Mouse (Mus musculus): ENCODE results near the gene Pik3ip1. TPM values are rescaled to one million over a fixed set of nuclear protein-coding genes. Genes with fewer than 3 reads are reported as not detected.

Gene Pik3ip1
- total RNA-seq, 2 experiments from 2014 or later, result 25.2 to 31.0 TPM

DNA sequence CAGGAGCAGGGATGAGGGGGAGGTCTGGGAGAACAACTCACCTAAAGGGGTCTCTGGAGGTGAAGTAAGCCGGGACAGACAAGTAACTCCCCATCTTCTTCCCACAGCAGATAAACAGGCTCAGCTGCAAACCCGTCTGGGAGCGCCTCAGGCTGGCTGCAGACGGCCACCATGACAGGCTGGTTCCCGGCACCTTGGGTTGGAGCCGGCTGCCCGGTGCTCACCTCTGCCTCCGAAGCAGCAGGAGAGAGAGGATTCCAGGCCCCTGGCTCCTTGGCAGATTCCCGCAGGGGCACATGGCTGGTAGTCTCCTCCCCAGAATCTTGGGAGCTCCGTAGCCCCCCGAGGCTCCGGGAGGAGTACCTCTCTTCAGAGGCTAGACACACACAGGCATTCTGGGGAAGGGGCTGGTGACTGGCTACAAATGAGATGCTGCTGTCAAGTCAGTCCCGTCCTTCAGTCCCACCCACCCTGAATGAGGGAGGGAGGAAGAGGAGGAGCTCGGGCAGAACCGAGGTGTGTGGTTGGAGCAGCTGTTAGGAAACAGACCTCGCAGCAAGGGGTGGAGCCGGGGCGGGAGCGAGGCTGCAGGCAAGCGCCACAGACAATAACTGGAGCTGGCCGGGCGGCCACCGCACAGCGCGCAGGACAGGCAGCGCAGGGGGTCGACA is 40.9 kb downstream of the Pik3ip1 start:
- intact Hi-C loops (cut with DNase I), result loop anchor here (2.0 kb wide), 1 partner anchor 38 kb away; no protein-coding TSS in a partner anchor
- DNase-seq, result peak; percentile 86 to 87

DNA sequence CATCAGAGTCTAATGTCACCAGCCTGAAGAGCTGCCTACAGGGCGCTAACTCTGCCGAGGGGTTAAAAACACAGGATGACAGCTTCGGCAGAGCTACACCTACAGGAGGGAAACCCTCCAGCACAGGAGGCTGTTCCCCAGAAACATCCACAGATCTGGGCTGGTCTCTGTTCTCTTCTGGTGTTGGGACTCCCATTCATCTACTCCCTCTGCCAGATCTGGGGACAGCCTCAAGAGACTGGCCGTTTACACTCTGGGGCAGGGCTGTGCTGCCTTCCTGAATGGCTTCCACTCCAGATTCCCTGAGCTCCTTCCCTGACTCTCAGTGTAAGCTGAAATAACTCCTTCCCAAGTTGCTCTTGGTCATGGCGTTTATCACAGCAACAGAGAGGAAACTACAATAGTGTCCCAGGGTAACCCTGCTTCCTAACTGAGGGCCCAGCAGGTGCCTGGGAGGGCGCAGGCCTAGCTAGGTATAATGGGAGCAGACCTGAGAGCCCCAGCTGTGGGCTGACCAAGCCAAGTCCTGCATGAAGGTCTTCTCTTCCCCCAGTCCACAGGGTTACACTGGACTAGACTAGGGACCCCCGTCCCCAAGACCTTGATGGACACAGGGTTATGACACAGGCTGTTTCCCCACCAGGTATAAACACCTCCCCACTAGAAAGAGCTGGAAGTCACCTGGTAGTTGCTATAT is 41.5 kb downstream of the Pik3ip1 start:
- DNase-seq, result no peak
- intact Hi-C loops (cut with DNase I), result loop anchor here (2.0 kb wide), 1 partner anchor 39 kb away; no protein-coding TSS in a partner anchor

GRCm38 (mm10) chr11:3373591-3374292 is 43.5 kb downstream of the Pik3ip1 start:
- peak; percentile 28 to 42 for DNase-seq
- intact Hi-C loops (cut with DNase I), result no loop called here

GRCm38 (mm10) chr11:3374293-3374645 is 44.1 kb downstream of the Pik3ip1 start:
- DNase-seq, result peak; percentile 21 to 32

DNA sequence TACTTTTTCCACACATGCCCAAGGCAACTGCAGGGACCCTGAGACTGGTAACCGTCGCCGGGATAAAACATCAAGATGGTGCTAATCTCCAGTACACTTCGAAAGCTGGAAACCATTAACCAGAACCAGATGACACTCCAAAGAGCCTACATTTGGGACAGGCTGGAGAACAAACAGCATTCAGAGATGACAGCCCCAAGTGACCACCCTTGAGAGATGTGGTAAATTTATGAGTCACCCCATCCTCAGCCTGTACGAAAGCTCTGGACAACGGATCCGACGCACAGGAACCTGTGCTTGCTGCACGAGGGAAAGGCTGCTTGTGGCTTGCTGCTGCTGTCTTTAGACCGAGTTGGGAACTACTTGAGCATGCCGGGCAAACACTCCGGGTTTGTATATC is 44.5 kb downstream of the Pik3ip1 start:
- DNase-seq, result no peak
- intact Hi-C loops (cut with DNase I), result no loop called here

More at GRCm38 (mm10) chr11:3374293-3374645, 44.1 kb downstream of the Pik3ip1 start:
- intact Hi-C loops (cut with DNase I), result no loop called here

DNA sequence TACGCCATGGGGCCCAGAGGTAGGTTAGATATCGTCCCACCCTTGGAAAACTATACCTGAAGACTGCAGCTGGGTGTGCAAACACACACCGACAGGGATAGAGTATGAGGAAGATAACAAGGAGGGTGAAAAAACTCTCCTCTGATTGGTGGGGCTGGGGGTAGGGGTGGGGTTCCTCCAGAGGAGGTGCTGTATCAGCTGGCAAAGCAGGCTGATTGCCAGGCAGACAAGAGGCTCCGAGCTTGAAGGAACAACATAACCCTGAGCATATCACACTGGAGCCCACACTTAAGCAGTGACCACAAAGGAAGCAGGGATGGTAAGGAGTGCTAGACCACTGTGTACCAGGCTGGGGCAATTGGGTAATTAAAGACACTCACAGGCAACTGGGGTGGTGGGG is 49.2 kb downstream of the Pik3ip1 start:
- DNase-seq, result no peak
- intact Hi-C loops (cut with DNase I), result no loop called here

DNA sequence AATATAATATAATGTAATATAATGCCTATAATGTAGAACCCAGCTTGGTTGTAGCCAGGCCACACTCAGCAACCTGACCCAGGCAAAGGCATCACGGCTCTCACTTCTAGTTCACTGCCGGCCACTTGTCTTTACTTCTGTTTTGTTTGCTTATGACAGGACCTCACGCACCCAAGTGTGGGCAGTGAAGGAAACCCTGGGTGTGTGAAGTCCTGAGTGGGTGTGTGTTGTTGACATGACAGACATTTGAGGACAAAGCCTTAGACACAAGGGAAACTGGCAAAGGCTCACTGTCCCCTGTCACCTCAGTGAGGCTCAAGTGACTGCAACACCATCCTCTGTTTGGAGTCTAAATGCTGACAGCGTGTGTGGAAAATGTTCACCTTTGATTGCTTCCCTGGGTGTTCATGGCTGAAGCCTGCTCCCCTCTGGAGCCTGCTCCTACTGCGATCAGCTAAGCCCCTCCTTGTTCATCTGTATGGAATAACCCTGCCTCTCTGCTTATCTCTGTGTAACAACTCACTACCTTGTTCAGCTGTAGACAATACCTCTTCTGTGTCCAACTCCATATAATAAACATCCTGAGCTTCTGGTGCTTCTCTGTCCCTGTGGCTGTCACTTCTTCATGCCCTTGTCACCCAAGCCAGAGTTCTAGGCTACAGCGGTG is 51.1 kb downstream of the Pik3ip1 start:
- intact Hi-C loops (cut with DNase I), result no loop called here
- no peak for DNase-seq

GRCm38 (mm10) chr11:3382602-3383594 is 52.7 kb downstream of the Pik3ip1 start:
- intact Hi-C loops (cut with DNase I), result no loop called here
- no peak for DNase-seq

- intact Hi-C loops (cut with DNase I), result loop anchor here (1.0 to 5.0 kb wide), 4 partner anchors 20 to 125 kb away; partner anchors contain the start of gene Selenom
- DNase-seq, result peak; percentile 90 to 91
Observed at GRCm38 (mm10) chr11:3386941-3387368, 56.8 kb downstream of the Pik3ip1 start.

DNA sequence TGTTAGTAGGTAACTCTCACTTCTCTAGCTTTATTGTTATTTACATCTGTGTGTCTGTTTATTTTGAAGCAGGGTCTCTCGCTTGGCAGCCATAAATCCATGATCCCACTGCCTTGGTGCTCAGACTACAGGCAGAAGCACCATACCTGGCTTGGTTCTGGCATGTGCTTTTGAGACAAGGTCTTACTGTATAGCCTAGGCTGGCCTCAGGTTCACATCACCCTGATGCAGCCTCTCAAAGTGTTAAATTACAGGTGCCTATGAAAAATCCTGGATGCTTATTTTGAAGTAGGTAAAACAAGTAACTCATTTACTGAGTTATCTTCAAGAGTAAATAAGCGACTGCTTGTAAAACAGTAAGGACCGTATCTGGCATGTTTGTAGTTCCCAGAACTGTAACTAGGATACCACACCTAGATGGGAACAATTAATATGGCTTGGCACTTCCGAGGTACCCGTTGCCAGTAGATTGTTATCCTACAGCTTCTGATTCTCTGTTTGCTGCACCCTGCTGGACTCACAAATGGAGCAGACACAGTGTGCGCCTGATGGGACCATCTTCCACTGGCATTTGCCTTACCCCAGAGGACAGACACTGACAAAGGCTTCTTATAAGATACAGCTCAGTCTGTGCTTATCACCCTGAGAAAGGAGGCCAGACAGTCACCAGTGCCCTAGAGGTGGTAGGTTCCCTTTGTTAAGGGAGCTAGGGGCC is 57.4 kb downstream of the Pik3ip1 start:
- intact Hi-C loops (cut with DNase I), result loop anchor here (1.0 to 5.0 kb wide), 4 partner anchors 20 to 125 kb away; partner anchors contain the start of gene Selenom
- no peak for DNase-seq

DNA sequence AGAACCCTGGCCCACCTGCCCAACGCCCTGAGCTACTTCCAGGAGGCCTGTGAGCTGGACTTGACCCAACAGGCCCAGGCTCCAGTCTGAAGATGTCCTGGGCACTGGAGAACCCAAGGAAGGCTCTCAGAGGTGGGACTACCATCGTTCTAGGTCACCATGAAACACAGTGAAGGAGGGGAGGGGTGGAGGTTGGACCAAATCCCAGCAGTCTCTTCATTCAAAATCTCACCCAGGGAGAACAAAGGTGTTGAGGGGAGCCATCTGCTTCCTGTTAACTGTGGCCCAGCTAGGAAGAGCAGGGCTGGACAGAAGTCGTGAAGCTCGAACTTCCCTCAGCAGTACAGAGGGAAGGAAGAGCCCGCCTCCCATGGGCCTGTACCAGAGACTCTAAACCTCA is 59.8 kb downstream of the Pik3ip1 start:
- intact Hi-C loops (cut with DNase I), result loop anchor here (5.0 kb wide), 1 partner anchor 122 kb away; the partner anchor contains the start of gene Selenom

DNA sequence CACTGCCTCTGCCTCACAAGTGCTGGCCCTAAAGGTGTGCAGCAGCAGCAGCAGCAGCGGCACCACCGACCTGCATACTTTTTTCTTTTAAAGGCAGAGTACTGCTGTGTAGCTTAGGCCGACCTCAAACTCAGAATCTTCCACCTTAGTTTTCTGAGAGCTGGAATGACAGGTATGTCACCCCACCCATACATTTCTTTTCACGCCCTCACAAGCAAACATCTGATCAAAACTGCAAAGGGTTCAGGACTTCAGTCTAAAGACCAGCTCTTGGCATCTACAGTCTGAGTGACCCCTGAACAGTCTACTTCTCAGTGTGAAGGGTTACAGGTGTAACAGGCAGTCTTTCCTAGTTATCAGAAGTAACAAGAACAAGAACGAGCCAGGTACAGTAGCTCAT is 60.6 kb downstream of the Pik3ip1 start:
- intact Hi-C loops (cut with DNase I), result no loop called here
- no peak for DNase-seq

More for the DNA sequence above, 59.8 kb downstream of the Pik3ip1 start:
- no peak for DNase-seq

DNA sequence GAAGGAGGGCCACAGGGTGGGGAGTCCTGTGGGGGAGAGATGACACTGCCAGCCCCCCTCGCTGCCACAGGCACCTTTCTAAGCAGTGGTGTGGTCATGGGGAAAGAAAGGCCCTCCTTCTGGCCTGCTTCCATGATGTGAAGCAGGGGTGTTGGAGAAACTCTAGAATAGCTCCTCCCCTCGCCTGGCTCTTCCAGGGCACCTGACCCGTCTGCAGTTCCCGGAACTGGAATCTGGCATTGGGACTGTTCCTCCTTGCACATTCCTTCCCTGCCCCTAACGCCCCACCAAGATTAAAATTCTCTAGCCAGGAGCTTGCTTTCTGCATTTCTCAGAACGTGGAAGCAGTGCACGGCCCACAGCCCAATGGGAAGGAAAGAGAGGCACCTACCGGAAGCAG is 62.3 kb downstream of the Pik3ip1 start:
- peak; percentile 27 to 36 for DNase-seq
- intact Hi-C loops (cut with DNase I), result no loop called here

Other genes starting within 250 kb of the Pik3ip1 start
- gene Sfi1, start 136.9 kb upstream of the Pik3ip1 start, total RNA-seq (2021), result 10 to 100 TPM; 27.5 to 28.7 TPM
- gene Eif4enif1, start 128.0 kb upstream of the Pik3ip1 start, total RNA-seq (2021), result 10 to 100 TPM; 53.7 to 60.1 TPM
- 10 to 100 TPM; 72.2 to 78.9 TPM for gene Drg1, start 64.0 kb upstream of the Pik3ip1 start, total RNA-seq (2021)
- gene Patz1, start 41.5 kb upstream of the Pik3ip1 start, total RNA-seq (2021), result 10 to 100 TPM; 34.9 to 38.5 TPM
- gene Limk2, start 78.8 kb downstream of the Pik3ip1 start, total RNA-seq (2021), result 10 to 100 TPM; 25.2 to 27.7 TPM
- gene Rnf185, start 122.0 kb downstream of the Pik3ip1 start, total RNA-seq (2021), result 10 to 100 TPM; 27.9 to 28.0 TPM
- under 1 TPM in 1 of 2 experiments, not detected in 1; 0.10 TPM for gene Pla2g3, start 157.9 kb downstream of the Pik3ip1 start, total RNA-seq (2021)
- gene Inpp5j, start 174.4 kb downstream of the Pik3ip1 start, total RNA-seq (2021), result 10 to 100 TPM; 15.4 to 19.1 TPM
- gene Selenom, start 184.3 kb downstream of the Pik3ip1 start, total RNA-seq (2021), result 10 to 100 TPM; 57.2 to 57.3 TPM
- gene Smtn, start 210.2 kb downstream of the Pik3ip1 start, total RNA-seq (2021), result 100 to 1,000 TPM; 210 to 215 TPM